Mouse (Mus musculus): ENCODE measurements around the gene Ace2.
A peak's percentile ranks its signal among the peaks of the same experiment; 100 is the strongest.

Ace2 gene

DNA sequence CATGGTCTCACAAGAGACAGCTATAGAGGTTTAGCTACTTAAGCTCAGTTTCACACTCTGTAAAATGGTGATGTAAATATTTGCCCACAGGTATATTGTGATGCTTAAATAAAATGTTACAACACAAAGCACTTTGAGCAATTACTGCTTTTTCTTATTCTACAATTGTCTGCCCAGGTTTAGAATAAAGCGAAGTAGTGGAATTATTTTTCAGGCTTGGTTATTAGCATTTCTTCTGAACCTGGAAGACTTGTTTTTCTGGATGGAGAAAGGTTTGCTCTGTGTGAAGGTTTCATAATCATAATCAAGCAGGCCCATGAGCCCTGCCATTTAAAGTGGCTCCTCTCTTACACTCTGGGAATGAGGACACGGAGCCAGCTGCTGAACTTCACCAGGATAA lies at the start of gene Ace2:
Gene Ace2, plus strand, starts transcription at position 301 of the 400 bp plus-strand sequence.
- no peak for DNase-seq

DNA sequence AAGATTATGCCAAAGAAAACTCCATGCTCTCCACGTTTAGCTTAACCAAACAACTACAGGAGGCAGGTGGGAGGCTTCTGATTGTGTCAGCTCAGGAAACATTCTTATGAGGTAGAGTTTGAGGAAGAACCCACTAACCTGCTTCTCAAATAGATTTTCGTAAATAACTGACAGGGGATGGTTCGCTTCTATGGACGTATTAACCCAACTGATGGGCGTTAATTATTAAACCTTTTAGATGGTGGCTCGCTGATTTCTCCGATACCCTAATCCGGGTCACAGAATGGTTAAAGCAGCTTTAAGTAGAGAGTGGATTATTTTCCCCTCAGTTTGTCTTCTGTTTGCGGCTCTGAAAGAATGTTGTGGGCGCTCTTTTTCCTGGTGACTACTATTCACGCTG lies 49.2 kb upstream of the Ace2 start:
- no peak for DNase-seq

DNA sequence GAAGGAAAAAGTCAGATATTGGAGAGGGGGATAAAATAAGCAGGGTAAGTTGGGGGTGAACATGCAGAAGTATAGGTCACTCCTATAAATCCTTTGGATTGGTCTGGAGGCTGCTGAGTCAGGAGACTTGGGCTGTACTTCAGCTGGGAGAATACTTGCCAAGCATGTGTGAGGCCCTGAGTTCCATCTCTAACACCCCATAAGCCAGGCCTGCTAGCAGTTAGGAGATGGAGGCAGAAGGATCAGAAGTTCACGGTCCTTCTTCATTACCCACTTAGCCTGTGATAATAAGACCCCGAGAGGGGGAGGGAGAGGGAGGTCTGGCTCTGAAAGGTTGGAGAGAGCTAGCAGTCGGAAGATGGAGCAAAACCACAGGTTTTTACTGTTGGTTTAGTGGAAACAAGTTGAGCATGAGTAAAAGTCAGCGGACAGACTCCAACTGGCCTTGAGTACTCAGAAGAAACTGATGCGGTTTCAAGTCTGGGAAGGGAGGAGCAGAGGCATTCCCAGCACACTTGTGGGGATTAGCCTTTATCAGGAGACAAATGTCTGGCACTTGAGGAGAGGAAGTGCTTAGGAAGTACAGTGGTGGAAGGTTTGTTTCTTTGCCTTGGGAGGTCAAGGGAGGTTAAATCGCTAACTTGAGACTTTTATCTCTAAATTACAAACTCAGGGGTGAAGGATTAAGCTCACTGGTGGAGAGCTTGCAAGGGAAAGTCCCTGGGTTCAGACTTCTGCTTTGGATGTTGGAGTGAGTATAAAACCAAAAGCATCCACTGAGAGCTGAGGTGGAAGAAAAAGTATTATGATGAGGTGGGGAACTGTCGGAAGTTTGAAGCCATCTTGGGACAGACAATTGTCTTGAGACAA lies 46.6 kb upstream of the Ace2 start:
- DNase-seq, result peak in 1 of 2 experiments; percentile 31

DNA sequence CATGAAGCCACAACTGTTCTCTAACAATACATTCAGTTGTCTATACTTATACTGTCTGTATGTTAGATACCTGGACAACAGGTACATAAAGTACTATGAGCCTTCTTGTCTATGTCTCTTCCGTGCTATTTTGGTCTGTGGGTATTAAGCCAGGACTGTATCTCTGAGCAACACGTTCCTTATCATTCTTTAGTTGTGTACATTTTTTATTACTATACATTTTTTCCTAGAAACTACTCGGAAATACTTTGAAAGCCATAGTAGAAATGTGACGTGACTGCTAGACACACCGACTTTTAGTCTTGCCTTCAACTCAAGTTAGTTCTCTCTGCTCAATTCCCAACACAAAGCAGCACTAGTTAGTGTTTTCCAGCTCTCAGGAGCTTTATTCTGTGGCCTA lies 45.7 kb upstream of the Ace2 start:
- no peak for DNase-seq

DNA sequence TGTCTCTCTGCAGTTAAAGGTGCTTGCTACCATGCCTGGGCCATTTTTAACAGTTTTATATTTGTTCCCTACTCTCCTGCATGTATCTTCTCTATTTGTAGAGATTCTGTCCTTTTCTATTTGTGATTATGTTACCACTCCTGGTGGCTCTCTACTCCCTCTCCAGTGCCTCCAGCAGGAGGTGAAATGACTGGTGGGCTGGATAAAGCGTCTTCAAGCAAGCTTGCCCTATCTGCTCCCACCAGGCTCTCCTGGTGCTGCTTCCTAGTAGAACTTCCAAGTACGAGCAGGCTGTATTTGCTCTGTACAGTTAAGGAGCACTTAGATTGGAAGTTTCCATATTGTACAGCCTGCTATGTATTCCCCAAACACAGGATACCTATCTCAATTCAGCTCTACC lies 43.3 kb upstream of the Ace2 start:
- no peak for DNase-seq

DNA sequence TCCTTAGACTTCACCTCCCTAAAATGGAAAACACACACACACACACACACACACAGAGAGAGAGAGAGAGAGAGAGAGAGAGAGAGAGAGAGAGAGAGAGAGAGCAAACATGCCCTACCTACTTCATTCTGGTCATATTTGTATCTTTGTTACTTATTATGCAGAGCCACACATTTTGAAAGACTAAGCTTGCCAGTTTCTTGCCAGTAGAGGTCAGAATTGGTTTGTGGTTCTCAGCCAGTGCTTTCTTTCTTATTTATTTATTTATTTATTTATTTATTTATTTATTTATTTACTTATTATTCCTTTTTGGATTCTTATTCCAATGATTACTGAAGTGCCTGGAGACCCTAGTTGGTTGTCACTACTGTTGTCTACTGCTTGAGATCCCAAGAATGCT lies 37.6 kb upstream of the Ace2 start:
- no peak for DNase-seq

DNA sequence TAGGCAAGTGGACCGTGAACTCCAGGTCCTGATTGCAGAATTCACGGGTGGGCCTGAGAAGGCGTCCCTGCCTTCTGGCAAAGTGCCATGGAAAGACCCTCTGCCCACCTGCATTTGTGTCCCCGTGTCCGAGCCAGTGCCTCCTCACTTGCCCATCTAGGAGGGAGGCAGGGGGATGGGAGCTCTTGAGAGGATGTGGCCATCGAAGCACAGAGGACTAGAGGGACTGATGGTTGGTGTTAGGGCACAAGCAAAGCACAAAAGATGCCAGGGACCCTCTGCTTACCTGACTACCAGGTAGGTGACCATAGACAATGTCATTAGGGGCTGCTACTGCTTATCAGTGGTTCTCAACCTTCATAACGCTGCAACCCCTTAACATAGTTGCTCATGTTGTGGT lies 36.9 kb upstream of the Ace2 start:
- no peak for DNase-seq

DNA sequence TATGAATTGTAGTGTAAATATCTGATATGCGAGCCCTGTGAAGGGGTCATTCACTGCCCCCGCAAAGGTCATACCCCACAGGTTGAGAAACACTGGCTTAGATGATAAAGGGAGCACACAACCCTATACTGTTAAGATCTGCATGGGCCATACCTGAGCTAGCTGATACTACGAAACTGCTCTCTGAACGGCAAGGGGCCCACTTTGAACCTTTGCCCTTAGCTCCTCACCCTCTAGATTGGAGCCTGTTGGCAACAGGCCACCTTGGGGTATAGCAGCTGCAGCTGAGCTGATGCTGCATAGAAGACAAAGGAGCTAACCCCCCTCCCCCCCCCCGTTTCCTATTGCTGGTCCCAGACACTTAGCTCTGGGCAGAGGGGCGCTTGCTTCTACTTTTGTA lies 36.5 kb upstream of the Ace2 start:
- no peak for DNase-seq

DNA sequence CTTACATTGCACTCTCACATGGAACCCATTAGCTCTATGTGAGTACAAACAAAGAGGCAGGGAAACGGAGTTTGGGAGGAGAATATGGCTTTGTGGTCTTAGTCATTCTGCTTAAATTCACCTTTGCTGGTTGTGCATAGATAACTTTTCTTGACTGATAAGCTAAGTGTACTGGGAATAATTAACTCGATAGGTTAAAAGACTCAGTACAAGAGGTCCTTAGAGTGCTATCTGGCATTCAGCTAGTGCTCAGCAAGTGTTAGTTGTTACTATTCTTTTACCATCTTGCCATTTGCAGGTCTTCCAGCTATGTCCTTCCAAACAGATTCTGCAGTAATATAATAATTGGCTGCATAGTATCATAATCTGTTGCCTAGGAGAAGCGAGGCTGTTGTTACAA lies 28.0 kb upstream of the Ace2 start:
- DNase-seq, result no peak

DNA sequence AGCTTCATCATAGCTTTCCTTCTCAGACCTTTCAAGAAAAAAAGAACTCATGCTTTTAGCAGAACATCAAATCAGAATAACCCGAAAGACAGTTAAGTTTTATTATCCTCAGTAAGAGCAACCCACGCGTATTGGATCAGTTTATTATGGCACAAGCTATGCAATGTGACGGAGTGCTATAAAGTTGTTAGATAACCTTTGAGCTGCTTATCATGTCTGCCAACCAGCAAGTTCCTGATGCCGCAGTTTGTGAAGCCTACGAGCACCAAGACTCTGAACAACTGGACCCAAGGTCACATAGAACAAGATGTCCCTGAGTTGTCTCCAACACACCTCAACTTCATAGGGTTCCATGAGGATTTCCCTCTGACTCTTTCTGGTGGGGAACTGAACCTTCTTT lies 25.4 kb upstream of the Ace2 start:
- DNase-seq, result no peak

DNA sequence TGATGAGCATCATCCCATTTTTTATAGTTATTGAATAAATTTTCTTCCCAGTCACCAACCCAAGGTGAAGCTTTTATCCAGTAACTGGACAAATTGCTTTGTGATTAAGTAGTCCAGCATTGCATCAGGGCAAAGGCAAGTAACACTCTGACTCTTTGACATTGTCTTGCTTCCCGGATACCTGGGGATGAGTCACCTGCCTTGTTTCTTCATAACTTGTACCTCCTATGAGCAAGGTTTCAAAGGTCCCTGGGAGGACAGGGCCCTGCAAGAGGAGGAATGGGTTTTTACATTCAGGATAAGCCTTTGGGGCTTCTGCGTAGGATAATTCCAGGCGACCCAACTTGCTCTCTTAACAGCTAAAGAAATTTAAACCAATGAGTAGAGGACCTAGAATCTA lies 15.2 kb upstream of the Ace2 start:
- DNase-seq, result no peak

DNA sequence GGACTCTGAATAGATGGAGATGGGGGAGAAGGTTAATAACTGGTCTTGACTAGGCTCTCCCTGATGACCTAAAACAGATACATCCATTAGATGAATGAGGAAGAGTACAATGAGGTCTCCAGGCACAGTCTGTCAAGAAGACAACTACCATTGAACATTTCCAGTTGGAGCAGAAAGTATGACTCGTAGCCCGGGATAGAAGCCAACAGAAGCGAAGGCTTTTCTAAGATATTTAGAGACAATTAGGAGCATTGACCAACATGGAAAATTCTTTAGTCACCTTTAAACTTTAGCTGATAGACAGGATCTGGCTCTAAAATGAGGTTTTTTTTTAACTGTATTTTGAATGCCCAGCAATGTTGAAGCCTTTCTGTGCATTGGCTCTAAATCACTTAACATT lies 5.6 kb upstream of the Ace2 start:
- DNase-seq, result no peak

DNA sequence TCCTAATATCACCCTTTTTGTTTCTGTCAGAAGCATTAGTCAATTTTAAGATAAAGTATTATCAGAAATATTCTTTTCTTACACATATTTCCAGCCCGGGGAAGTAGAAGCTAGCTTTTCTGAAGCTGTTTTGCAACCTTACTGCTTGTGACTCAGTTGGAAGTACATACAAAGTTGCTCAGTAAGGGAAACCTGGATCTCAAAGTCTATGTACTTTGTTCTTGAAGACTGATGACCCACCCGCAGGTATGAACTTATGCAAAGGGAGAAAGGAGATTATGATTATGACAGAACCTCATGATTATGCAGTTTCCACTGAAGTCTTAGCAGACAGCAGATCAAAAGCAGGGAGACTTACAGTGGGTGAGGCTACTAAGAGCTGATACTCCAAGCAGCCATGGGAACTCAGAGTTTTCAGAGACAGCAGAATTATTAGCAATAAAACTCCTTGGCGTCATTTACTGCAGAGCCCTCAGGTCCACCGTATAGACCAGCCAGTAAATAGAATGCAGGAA lies 3.8 kb upstream of the Ace2 start:
- no peak for DNase-seq

DNA sequence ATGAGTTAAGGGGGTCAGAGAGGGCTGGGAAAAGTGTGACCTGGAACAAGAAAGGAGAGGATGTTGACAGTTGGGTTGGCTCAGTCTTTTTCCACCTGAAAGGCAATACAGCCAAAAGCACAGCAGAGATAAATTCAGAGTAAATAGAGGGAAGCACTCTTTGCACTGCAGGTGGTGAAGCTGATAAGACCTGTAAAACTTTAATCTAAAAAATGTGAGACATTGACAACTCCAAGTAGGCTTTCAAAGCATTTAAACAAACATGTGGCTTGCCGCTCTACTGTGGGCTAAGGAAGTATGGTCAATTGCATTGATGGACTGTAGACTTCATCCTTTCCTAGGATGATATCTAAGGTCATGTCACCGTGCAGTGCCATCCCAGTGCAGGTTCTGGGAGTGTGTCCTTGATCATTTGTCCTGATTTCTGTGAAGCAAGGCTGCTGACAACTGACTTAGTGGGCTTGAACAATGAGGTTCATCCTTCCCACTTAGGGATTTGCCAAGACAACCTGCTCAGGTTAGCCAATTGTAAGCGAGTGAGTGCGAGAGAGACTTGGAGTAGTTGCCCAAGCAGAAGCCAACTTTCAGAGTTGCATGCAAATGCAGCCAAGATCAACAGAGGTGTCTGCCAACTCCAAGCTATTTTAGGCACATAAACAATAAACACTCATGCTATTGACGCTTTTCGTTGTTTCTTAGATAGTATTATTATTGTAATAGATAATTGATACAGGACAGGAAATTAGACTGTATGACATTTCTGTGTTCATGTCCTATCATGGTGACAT lies 6.5 kb downstream of the Ace2 start:
- no peak for DNase-seq

DNA sequence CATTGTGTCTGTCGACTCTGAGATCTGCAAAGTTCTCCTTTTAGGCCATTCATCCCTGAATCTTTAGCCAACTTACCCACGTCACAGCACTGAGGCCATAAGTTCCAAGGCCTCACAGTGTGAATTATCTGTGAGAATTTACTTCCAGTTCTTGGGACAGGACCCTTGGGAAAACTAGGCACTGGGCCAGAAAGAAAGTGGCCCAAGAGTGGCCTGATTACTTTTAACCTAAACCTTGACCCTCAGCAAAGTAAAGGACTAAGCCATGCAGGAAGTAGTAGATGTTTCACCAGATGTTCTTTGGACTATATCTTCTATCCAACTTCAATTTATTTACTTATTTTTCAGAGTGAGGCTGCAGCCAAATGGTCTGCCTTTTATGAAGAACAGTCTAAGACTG lies 13.6 kb downstream of the Ace2 start:
- peak in 1 of 2 experiments; percentile 23 for DNase-seq

DNA sequence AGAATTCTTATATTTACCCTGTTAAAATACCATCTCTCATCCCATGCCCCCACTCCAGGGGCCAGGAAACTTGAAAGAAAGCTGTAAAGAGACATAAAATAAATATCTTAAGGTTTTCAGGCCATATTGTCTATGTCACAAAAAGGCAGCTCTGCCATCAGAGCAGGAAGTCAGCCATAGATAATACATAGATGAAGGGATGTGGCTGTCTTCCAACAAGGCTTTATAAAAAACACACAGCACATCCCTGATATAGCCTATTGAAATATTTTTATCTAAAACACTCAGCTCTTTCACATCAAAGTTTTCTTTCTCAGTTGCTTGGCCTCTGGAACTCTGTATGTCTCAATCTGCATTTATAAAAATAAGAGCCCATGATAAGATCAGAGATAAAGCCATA lies 14.5 kb downstream of the Ace2 start:
- DNase-seq, result no peak

DNA sequence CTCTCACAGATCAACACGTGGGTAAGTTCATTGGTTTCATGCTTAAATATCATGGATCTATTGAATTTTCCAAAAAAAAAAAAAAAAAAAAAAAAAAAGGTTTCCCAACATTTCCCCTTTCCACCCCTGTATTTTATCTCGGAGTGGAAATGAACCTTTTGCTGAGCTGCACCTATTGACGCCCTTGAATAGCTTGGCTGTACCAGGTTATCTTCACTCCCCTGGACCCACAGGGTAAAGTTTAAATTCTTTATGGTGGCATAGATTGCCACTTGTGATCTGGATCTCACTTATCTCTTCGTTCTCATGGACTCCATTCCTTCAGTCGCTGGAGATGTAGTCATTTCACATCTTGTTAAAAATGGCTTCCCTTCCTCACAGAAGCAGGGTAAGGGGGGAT lies 15.5 kb downstream of the Ace2 start:
- no peak for DNase-seq

DNA sequence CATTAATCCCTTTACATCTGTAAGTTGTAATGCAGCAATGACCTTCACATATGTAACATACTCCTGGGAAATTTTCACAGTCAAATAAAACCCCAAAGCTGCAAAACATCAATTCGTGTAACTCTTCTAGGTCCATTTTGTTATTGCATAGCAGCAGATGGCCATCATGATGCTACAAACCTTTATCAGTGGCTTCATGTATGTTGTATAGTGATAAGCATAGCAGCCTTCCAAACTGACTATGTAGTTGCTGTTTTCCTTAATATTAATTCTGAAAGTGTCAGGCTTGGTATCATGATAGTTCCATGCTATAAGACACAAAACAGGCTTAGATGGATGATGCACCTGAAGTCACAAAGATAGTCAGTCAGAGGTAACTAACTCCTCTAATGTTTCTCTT lies 25.5 kb downstream of the Ace2 start:
- DNase-seq, result no peak

DNA sequence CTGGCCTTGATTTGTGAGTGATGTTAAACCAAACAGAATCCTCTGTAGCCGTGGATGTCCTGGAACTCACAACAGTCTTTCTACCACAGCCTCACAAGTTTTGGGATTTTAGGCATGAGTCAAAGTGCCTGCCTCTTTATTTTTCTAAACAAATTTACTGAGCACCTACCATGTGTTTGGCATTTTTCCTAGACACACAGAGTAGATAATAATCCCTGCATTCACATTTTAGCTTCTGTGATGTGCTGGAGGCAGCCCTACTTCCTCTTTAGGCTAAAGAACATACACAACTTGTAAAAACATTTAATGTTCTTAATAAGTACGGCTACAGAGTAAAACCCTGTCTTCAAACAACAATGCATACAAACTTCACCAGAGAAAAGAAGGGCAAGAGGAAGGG lies 31.9 kb downstream of the Ace2 start:
- no peak for DNase-seq

DNA sequence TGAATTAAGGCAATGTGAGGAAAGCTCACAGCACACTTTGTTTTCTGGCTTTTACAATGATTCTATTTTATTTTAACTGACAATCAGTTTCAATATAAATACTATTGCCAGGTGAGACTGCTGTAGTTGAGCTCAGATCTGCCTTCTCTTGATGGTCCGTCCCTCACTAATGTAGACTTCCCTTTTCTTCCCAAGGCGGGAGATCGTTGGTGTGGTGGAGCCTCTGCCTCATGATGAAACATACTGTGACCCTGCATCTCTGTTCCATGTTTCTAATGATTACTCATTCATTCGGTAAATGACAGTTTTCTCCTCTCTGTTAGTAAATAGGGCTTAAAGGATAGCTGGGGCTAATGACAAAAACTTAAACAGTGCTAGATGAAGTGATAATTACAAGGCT lies 34.7 kb downstream of the Ace2 start:
- DNase-seq, result no peak

DNA sequence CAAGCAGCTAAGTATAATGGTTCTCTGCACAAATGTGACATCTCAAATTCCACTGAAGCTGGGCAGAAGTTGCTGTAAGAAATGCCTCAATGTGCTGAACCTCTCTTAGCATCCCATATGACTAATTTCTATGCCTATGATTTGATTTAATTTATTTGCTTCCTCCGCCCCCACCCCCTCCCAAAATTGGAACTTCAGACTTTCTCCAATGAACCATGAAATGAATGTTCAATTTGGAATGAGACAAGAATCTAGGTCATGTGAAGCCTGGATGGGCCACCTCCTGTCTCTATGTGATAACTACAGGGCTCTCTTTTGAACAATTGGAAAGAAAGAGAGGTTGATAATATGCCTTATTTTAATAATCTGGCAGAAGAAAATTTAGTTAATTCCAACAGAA lies 36.2 kb downstream of the Ace2 start:
- no peak for DNase-seq

DNA sequence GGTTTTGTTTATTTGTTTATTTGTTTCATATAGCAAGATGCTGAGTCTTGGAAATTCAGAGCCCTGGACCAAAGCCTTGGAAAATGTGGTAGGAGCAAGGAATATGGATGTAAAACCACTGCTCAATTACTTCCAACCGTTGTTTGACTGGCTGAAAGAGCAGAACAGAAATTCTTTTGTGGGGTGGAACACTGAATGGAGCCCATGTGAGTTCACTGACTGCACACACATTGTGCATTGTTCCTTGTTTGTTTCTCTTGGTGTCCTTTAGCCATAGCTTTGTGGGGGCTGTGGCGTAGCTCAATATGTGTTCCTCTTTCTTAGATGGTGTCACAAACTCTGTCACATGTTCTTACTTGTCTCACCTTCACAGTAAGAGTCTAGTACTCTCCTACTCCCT lies 36.6 kb downstream of the Ace2 start:
- no peak for DNase-seq

DNA sequence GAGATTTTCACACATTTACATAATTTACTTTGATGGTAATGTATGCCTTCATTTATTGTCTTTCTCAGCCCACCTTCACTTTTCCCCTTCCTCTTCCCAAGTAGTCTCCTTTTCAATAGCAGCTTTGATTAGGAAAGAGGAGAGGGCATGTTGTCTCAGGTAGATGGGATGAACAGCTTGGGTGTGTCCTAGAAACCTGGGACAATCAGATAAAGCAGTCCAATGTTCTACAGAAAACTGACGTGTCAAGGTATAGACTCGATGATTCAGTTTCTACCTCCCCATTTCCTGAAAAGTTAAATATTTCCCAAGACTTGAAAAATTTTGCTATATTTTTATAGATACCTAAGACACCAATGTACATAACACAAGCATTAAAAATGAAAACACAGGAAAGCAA lies 39.7 kb downstream of the Ace2 start:
- DNase-seq, result no peak

DNA sequence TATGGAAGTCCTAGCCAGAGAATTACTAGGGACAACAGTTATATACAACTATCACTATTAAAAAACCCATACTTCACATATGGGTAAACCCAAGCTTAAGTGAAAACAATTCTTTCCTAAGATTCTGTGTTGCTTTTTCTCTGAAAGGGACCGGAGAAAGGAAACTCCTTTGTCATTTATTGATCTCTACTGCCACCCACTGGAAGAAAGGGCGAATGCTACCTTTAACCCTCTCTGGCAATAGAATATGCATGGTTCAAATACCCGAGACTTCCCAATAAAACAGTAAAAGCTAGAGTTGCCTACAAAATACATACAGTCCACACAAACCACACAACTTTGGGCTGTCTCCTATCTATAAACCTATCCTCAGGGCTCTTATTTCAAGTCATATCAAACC lies 40.6 kb downstream of the Ace2 start:
- peak in 1 of 2 experiments; percentile 54 for DNase-seq
